Mouse (Mus musculus) CH12.LX (cell line): ENCODE data around the gene Ap5z1. TPM values are rescaled to one million over a fixed set of nuclear protein-coding genes. Genes with fewer than 3 reads are reported as not detected.

Experiments
- DNase-seq: peaks from one replicate; pipeline ENCODE4 v3.0.0-alpha.2; 2013; ENCODE audit errors: extremely low read depth
- H3K27ac ChIP-seq: 2 replicates; pipeline ENCODE4 v1.5.1; 2012; ENCODE audit warnings: low read depth, mild to moderate bottlenecking, control low read depth, moderate library complexity; ENCODE audit not compliant: insufficient read depth
- H3K27me3 ChIP-seq: replicated peaks from 2 replicates; pipeline ENCODE3; 2012; ENCODE audit warnings: inconsistent platforms
- H3K36me3 ChIP-seq, 2 experiments: replicated peaks in 1 of 2; 2 replicates each; pipeline versions ENCODE3 to v1.6.1; 2012; ENCODE audit warnings: inconsistent platforms in 1 of 2, low read length in 1 of 2, mild to moderate bottlenecking in 1 of 2, mixed read lengths in 1 of 2, moderate library complexity in 1 of 2; ENCODE audit not compliant: control insufficient read depth in 1 of 2, insufficient read depth in 1 of 2
- H3K4me1 ChIP-seq, 2 experiments: 2 replicates each; pipeline ENCODE4 v1.6.1; 2012; ENCODE audit warnings: inconsistent platforms in 1 of 2, moderate library complexity in 1 of 2; ENCODE audit not compliant: insufficient read depth in 2 of 2, control insufficient read depth in 1 of 2
- H3K4me2 ChIP-seq: 2 replicates; pipeline ENCODE4 v1.6.1; 2012; ENCODE audit warnings: low read depth, mild to moderate bottlenecking, control low read depth; ENCODE audit not compliant: poor library complexity, insufficient read depth, severe bottlenecking
- H3K4me3 ChIP-seq, 3 experiments: fragments of 150-350 bp in 1 of 3; sonication (generic) in 1 of 3; replicated peaks in 1 of 3; 2 replicates each; pipeline versions ENCODE3 to v1.5.1; 2011 to 2012; ENCODE audit warnings: low read depth in 2 of 3, low read length in 2 of 3, mild to moderate bottlenecking in 2 of 3, moderate library complexity in 2 of 3, control low read depth in 1 of 3, improper control_type of control experiment in 1 of 3, inconsistent platforms in 1 of 3, mixed read lengths in 1 of 3; ENCODE audit not compliant: poor library complexity in 1 of 3
- H3K79me2 ChIP-seq: replicated peaks from 2 replicates; pipeline ENCODE4 v1.6.1; 2012; ENCODE audit warnings: mild to moderate bottlenecking, moderate library complexity; ENCODE audit not compliant: control insufficient read depth, poor library complexity, insufficient read depth, severe bottlenecking; ENCODE audit errors: extremely low read depth
- H3K9ac ChIP-seq: 2 replicates; pipeline ENCODE4 v1.6.1; 2012; ENCODE audit warnings: low read depth, mild to moderate bottlenecking, control low read depth, moderate library complexity; ENCODE audit not compliant: insufficient read depth
- H3K9me3 ChIP-seq: replicated peaks from 2 replicates; pipeline ENCODE3; 2012; ENCODE audit warnings: low read length, inconsistent platforms, mixed read lengths
- CTCF ChIP-seq, 2 experiments: IDR thresholded peaks in 1 of 2; conservative IDR thresholded peaks in 1 of 2; 2 replicates each; pipeline ENCODE4 v1.5.1; 2011 to 2012; ENCODE audit warnings: low read depth in 2 of 2, low read length in 2 of 2, improper control_type of control experiment in 1 of 2, inconsistent platforms in 1 of 2, mild to moderate bottlenecking in 1 of 2, moderate library complexity in 1 of 2
- E2F4 ChIP-seq: IDR thresholded peaks from 2 replicates; pipeline ENCODE4 v1.6.1; 2011; ENCODE audit warnings: low read depth, low read length, improper control_type of control experiment; ENCODE audit not compliant: insufficient replicate concordance
- ETS1 ChIP-seq: conservative IDR thresholded peaks from 2 replicates; pipeline ENCODE4 v1.6.1; 2012; ENCODE audit warnings: low read depth, mild to moderate bottlenecking, inconsistent platforms, low read length, improper control_type of control experiment, moderate library complexity
- GABPA ChIP-seq: IDR thresholded peaks from 2 replicates; pipeline ENCODE4 v1.6.1; 2012; ENCODE audit warnings: low read depth, low read length, improper control_type of control experiment, inconsistent platforms; ENCODE audit not compliant: insufficient replicate concordance
- MAFK ChIP-seq: IDR thresholded peaks from 2 replicates; pipeline ENCODE4 v1.6.1; 2011; ENCODE audit warnings: low read length, improper control_type of control experiment; ENCODE audit not compliant: insufficient replicate concordance
- MAX ChIP-seq: IDR thresholded peaks from 2 replicates; pipeline ENCODE4 v1.6.1; 2011; ENCODE audit warnings: low read length, improper control_type of control experiment
- MAZ ChIP-seq: IDR thresholded peaks from 2 replicates; pipeline ENCODE4 v1.6.1; 2012; ENCODE audit warnings: low read depth, mild to moderate bottlenecking, inconsistent platforms, low read length, improper control_type of control experiment, moderate library complexity
- MEF2A ChIP-seq: IDR thresholded peaks from 2 replicates; pipeline ENCODE4 v1.6.1; 2014; ENCODE audit warnings: low read depth, mild to moderate bottlenecking, inconsistent platforms, low read length, improper control_type of control experiment, borderline replicate concordance
- NELFE ChIP-seq: IDR thresholded peaks from 2 replicates; pipeline ENCODE4 v1.6.1; 2011; ENCODE audit warnings: low read depth, low read length, improper control_type of control experiment
- NRF1 ChIP-seq: IDR thresholded peaks from 2 replicates; pipeline ENCODE4 v1.6.1; 2014; ENCODE audit warnings: low read depth, mild to moderate bottlenecking, inconsistent platforms, low read length, improper control_type of control experiment, moderate library complexity
- RAD21 ChIP-seq: IDR thresholded peaks from 2 replicates; pipeline ENCODE4 v1.6.1; 2011; ENCODE audit warnings: low read depth, mild to moderate bottlenecking, low read length, improper control_type of control experiment, moderate library complexity
- RCOR1 ChIP-seq: conservative IDR thresholded peaks from 2 replicates; pipeline ENCODE4 v1.6.1; 2012; ENCODE audit warnings: low read depth, mild to moderate bottlenecking, inconsistent platforms, low read length, improper control_type of control experiment
- SMC3 ChIP-seq: IDR thresholded peaks from 2 replicates; pipeline ENCODE4 v1.6.1; 2011; ENCODE audit warnings: low read depth, low read length, improper control_type of control experiment
- TBP ChIP-seq: conservative IDR thresholded peaks from 2 replicates; pipeline ENCODE4 v1.6.1; 2011; ENCODE audit warnings: low read depth, low read length, improper control_type of control experiment
- UBTF ChIP-seq: IDR thresholded peaks from 2 replicates; pipeline ENCODE4 v1.6.1; 2012; ENCODE audit warnings: low read depth, mild to moderate bottlenecking, inconsistent platforms, low read length, improper control_type of control experiment, moderate library complexity
- USF2 ChIP-seq: conservative IDR thresholded peaks from 2 replicates; pipeline ENCODE4 v1.6.1; 2011; ENCODE audit warnings: low read depth, low read length, improper control_type of control experiment
- ZC3H11A ChIP-seq: IDR thresholded peaks from 2 replicates; pipeline ENCODE4 v1.6.1; 2012; ENCODE audit warnings: low read depth, mild to moderate bottlenecking, inconsistent platforms, low read length, improper control_type of control experiment
- ZKSCAN1 ChIP-seq: IDR thresholded peaks from 2 replicates; pipeline ENCODE4 v1.6.1; 2012; ENCODE audit warnings: low read depth, inconsistent platforms, low read length, improper control_type of control experiment, borderline replicate concordance
- dilution Hi-C: fragments of 300-500 bp; cut with MboI; formaldehyde crosslinking; loops from 2 replicates; pipeline ENCODE4 v1.14.3; 2020; ENCODE audit warnings: low sequenced_read_pairs; ENCODE audit not compliant: extremely low pct_unique_long_range_greater_than_20kb, extremely low pct_ligation_motif_present
- in situ Hi-C: fragments of 300-500 bp; cut with MboI; formaldehyde crosslinking; loops from 3 replicates; pipeline ENCODE4 v1.14.3; 2019; ENCODE audit warnings: low sequenced_read_pairs, low pct_ligation_motif_present, low pct_unique_long_range_greater_than_20kb, mixed read lengths
- polyA plus RNA-seq: library from polyadenylated mRNA; unstranded; fragments of >175 nt; gene quantifications from 2 replicates; pipeline ENCODE4 v1.2.1, GENCODE M21; 2012; ENCODE audit warnings: low read depth; ENCODE audit not compliant: insufficient read length
- total RNA-seq, 2 experiments: library from RNA; depleted of rRNA; stranded (reverse); fragments of 300-350 nt in 1 of 2; fragments of >200 nt in 1 of 2; gene quantifications; 2 replicates each; pipeline ENCODE4 v1.2.3; 2012 to 2014

Gene Ap5z1
- total and polyA plus RNA-seq, 3 experiments: 3.1 to 18.7 (median 11.3) TPM

GRCm38 (mm10) chr5:142428691-142429090 lies 35.1 kb upstream of the Ap5z1 start:
- no peak for DNase-seq
- Histone ChIP-seq H3K27me3 (no peaks in the 10 kb centered on the region), H3K4me2 (no peak overlapping the region), H3K9ac (no peak overlapping the region), H3K79me2 (peaks cover 3% of the 10 kb centered on the region; the same call in 1 of the 2 replicates), H3K36me3 (peaks cover 10 to 88% of the 10 kb centered on the region in 2 experiments), H3K9me3 (no peaks in the 10 kb centered on the region), H3K4me1 (peaks cover 8 to 76% of the 10 kb centered on the region in 2 experiments), H3K27ac (no peak overlapping the region), H3K4me3 (no peak overlapping the region)
- in situ Hi-C loops: no loop called here
- no peak for TF ChIP-seq NRF1
- TF ChIP-seq MEF2A: no peak
- dilution Hi-C loops: no loop called here

GRCm38 (mm10) chr5:142431029-142431428 lies 32.7 kb upstream of the Ap5z1 start:
- dilution Hi-C loops (no loop called here), in situ Hi-C loops (no loop called here)
- peaks cover 8 to 54% of the 10 kb centered on the region in 2 experiments for H3K4me1 ChIP-seq
- H3K79me2 ChIP-seq: peaks cover 3% of the 10 kb centered on the region; the same call in 1 of the 2 replicates
- peaks cover 15 to 88% of the 10 kb centered on the region in 2 experiments for H3K36me3 ChIP-seq
- TF ChIP-seq MAZ (no peak), UBTF (no peak), E2F4 (no peak), CTCF (conservative IDR thresholded peaks at IDR 0.05 in 1 of 2, IDR thresholded peaks at IDR 0.05 in 1 of 2; ENCODE audit: low read depth in 2 of 2, low read length in 2 of 2) (no peak), MAX (no peak), ZC3H11A (no peak), NELFE (no peak), ETS1 (no peak), GABPA (no peak), TBP (no peak), USF2 (no peak), RCOR1 (no peak), MAFK (no peak), ZKSCAN1 (no peak), RAD21 (no peak), SMC3 (no peak)
- H3K27ac ChIP-seq: no peak overlapping the region
- no peak for DNase-seq
- peaks cover 4% of the 10 kb centered on the region for H3K9me3 ChIP-seq
- H3K9ac ChIP-seq: no peak overlapping the region
- H3K27me3 ChIP-seq: no peaks in the 10 kb centered on the region
- H3K4me2 ChIP-seq: no peak overlapping the region
- no peak overlapping the region for H3K4me3 ChIP-seq
